8 mouse cellular contexts compared by ENCODE assay signal in genomic region chr5:24101446-24102140, GRCm38 (mm10). TPM values are rescaled to one million over a fixed set of nuclear protein-coding genes. Genes with fewer than 3 reads are reported as not detected.
A peak's percentile ranks its signal among the peaks of the same experiment; 100 is the strongest.
DNase-seq lines count a peak whose midpoint lies in the region; ATAC-seq and TF ChIP-seq lines count a peak whose summit lies in the region.

No protein-coding gene starts in this region.

- peak overlapping the region; percentile 74 for H3K4me2 ChIP-seq in limb, embryonic 14.5 days (replicated peaks; ENCODE audit: low read depth, low read length, severe bottlenecking)
- H3K4me2 ChIP-seq in stomach, postnatal 0 days (replicated peaks; ENCODE audit: low read depth), result peak overlapping the region; percentile 68

- no peaks in the 10 kb centered on the region for H3K9me3 ChIP-seq in forebrain, embryonic 10.5 days
- no peaks in the 10 kb centered on the region for H3K9me3 ChIP-seq in limb, embryonic 14.5 days (ENCODE audit: control insufficient read depth, low read length)
- H3K9me3 ChIP-seq in stomach, postnatal 0 days (ENCODE audit: control insufficient read depth, low read length), result no peaks in the 10 kb centered on the region

- ATAC-seq in limb, embryonic 14.5 days (ENCODE audit: low FRiP score, low read depth), result no peak
- no peak for ATAC-seq in stomach, postnatal 0 days (ENCODE audit: low FRiP score, low TSS enrichment)

- peak overlapping the region; percentile 92 for H3K27ac ChIP-seq in layer of hippocampus, adult 2 months
- peak overlapping the region; percentile 97 for H3K27ac ChIP-seq in forebrain, embryonic 10.5 days
- H3K27ac ChIP-seq in limb, embryonic 14.5 days (replicated peaks; ENCODE audit: low read depth, low read length), result no peak overlapping the region
- H3K27ac ChIP-seq in stomach, postnatal 0 days (replicated peaks), result peak overlapping the region; percentile 90; the same call in 1 of the 2 replicates

- peak; percentile 58 for TF ChIP-seq CTCF in layer of hippocampus, adult 2 months (conservative IDR thresholded peaks at IDR 0.05)
- TF ChIP-seq CTCF in stomach, postnatal 0 days (IDR thresholded peaks at IDR 0.05; ENCODE audit: low read depth), result peak; percentile 35

- TF ChIP-seq EP300 in stomach, postnatal 0 days (optimal IDR thresholded peaks at IDR 0.05), result no peak

- H3K9ac ChIP-seq in limb, embryonic 14.5 days (ENCODE audit: low read depth, low read length, severe bottlenecking), result peak overlapping the region; percentile 87
- peak overlapping the region; percentile 88 for H3K9ac ChIP-seq in stomach, postnatal 0 days (ENCODE audit: low read length)

- peak overlapping the region; percentile 91 for H3K4me3 ChIP-seq in layer of hippocampus, adult 2 months
- H3K4me3 ChIP-seq in forebrain, embryonic 10.5 days, result peak overlapping the region; percentile 90
- peak overlapping the region; percentile 76 for H3K4me3 ChIP-seq in limb, embryonic 14.5 days (replicated peaks; ENCODE audit: low read length)
- H3K4me3 ChIP-seq in stomach, postnatal 0 days (ENCODE audit: low read depth, low read length), result peak overlapping the region; percentile 75

- TF ChIP-seq POLR2A in limb, embryonic 14.5 days (IDR thresholded peaks at IDR 0.05; ENCODE audit: borderline replicate concordance, extremely low read depth, insufficient read depth, insufficient read length), result no peak

- DNase-seq in layer of hippocampus, adult 2 months (ENCODE audit: low spot score in 2 of 2), result no peak
- DNase-seq in layer of hippocampus, postnatal 25 days (ENCODE audit: extremely low spot score in 1 of 2, low spot score in 1 of 2), result no peak
- peak; percentile 13 for DNase-seq in R1 (ENCODE audit: low read depth, low spot score)
- DNase-seq in forebrain, embryonic 10.5 days (ENCODE audit: extremely low spot score, low spot score), result no peak
- peak; percentile 31 for DNase-seq in limb, embryonic 14.5 days (ENCODE audit: low spot score)
- no peak for DNase-seq in stomach, postnatal 0 days (ENCODE audit: low spot score)
- no peak for DNase-seq in gastrocnemius, adult 18-20 months (ENCODE audit: low spot score)
- DNase-seq in gastrocnemius, postnatal 25 days, result no peak

- no peaks in the 10 kb centered on the region for H3K27me3 ChIP-seq in forebrain, embryonic 10.5 days (ENCODE audit: poor library complexity, severe bottlenecking)
- H3K27me3 ChIP-seq in limb, embryonic 14.5 days (ENCODE audit: control insufficient read depth, insufficient read depth, low read length), result no peaks in the 10 kb centered on the region
- no peaks in the 10 kb centered on the region for H3K27me3 ChIP-seq in stomach, postnatal 0 days (ENCODE audit: control insufficient read depth, insufficient read depth, low read length)

- H3K36me3 ChIP-seq in forebrain, embryonic 10.5 days (replicated peaks), result peaks cover 5% of the 10 kb centered on the region; the same call in 1 of the 2 replicates
- no peaks in the 10 kb centered on the region for H3K36me3 ChIP-seq in limb, embryonic 14.5 days (ENCODE audit: control insufficient read depth, insufficient read depth, low read length)
- H3K36me3 ChIP-seq in stomach, postnatal 0 days (ENCODE audit: control insufficient read depth, insufficient read depth, low read length), result no peaks in the 10 kb centered on the region

- 8% methylated on average over 8 of the region's 8 CpGs for whole genome bisulfite sequencing in forebrain, embryonic 10.5 days
- WGBS in limb, embryonic 14.5 days, result 10% methylated on average over 8 of the region's 8 CpGs
- 8% methylated on average over 8 of the region's 8 CpGs for WGBS in stomach, postnatal 0 days

- H3K4me1 ChIP-seq in forebrain, embryonic 10.5 days, result peaks cover 43% of the 10 kb centered on the region
- H3K4me1 ChIP-seq in limb, embryonic 14.5 days (ENCODE audit: control insufficient read depth, insufficient read depth, low read length), result 0 out of 2 replicates have a peak, but pooled peaks cover 5% of the 10 kb centered on the region
- H3K4me1 ChIP-seq in stomach, postnatal 0 days (replicated peaks; ENCODE audit: control insufficient read depth, insufficient read depth), result no peaks in the 10 kb centered on the region

RNA-seq across cellular contexts. Expression of gene Klhl7, which starts 1.2 kb away (rescaled TPM):
- total RNA-seq in layer of hippocampus, adult 2 months (2021), result 10 to 100 TPM; 93.4 to 96.9 TPM
- 10 to 100 TPM; 92.7 to 94.8 TPM for total RNA-seq in layer of hippocampus, postnatal 25 days (2021)
- 87.1 and 88.5 TPM in 2 replicates for polyA plus RNA-seq in forebrain, embryonic 10.5 days (2016; fragmentation: Nextera tagmentation; extraction: Ambion mirVana)
- 28.6 and 33.7 TPM in 2 replicates for polyA plus RNA-seq in limb, embryonic 14.5 days (2012; rRNA removed)
- polyA plus RNA-seq in limb, embryonic 14.5 days (2014; fragmentation: Nextera tagmentation; extraction: Ambion mirVana), result 51.7 and 54.0 TPM in 2 replicates
- 23.4 and 23.6 TPM in 2 replicates for polyA plus RNA-seq in stomach, postnatal 0 days (2015; fragmentation: Nextera tagmentation; extraction: Ambion mirVana)
- total RNA-seq in gastrocnemius, adult 18-20 months (2021), result 10 to 100 TPM; 35.8 to 37.1 TPM
- 10 to 100 TPM; 32.6 to 35.2 TPM for total RNA-seq in gastrocnemius, postnatal 25 days (2021)

Comparison
In these comparisons a context has a peak if more than half of its experiments do, and no peak if none do; other contexts are left out.
1. DNase-seq: peak in R1 (single experiment) and limb, embryonic 14.5 days (single experiment); none in layer of hippocampus, adult 2 months (0 of 2), layer of hippocampus, postnatal 25 days (0 of 2), forebrain, embryonic 10.5 days (single experiment), stomach, postnatal 0 days (single experiment), gastrocnemius, adult 18-20 months (single experiment) and gastrocnemius, postnatal 25 days (single experiment).
2. Peak in every context shown above with its lines, with median percentiles within 50 percentile points of each other: H3K4me3 ChIP-seq.